Mouse (Mus musculus) R1 (cell line): ENCODE results near the gene Prom2.

Experiments
- DNase-seq: peaks from one replicate; pipeline ENCODE4 v3.0.0-alpha.2; 2018; ENCODE audit warnings: low read depth, low spot score

Gene Prom2

GRCm38 (mm10) chr2:127523950-127524729 lies 17.1 kb downstream of the Prom2 start:
- no peak for DNase-seq

- peak; percentile 90 for DNase-seq
Observed at GRCm38 (mm10) chr2:127522006-127522441, 19.2 kb downstream of the Prom2 start, which contains the start of gene Kcnip3. Gene Kcnip3, minus strand, starts transcription at chr2:127522094.

- peak; percentile 58 for DNase-seq
Observed at GRCm38 (mm10) chr2:127521172-127522005, 19.9 kb downstream of the Prom2 start.

GRCm38 (mm10) chr2:127520123-127520522 lies 21.1 kb downstream of the Prom2 start:
- DNase-seq = no peak

GRCm38 (mm10) chr2:127519308-127519707 lies 22.0 kb downstream of the Prom2 start:
- no peak for DNase-seq

- no peak for DNase-seq
Observed at GRCm38 (mm10) chr2:127518831-127519230, 22.4 kb downstream of the Prom2 start.

GRCm38 (mm10) chr2:127518273-127518672 lies 23.0 kb downstream of the Prom2 start:
- DNase-seq = no peak

- DNase-seq = no peak
Observed at GRCm38 (mm10) chr2:127517081-127517480, 24.2 kb downstream of the Prom2 start.

GRCm38 (mm10) chr2:127514380-127515124 lies 26.7 kb downstream of the Prom2 start:
- DNase-seq = no peak

GRCm38 (mm10) chr2:127513244-127513643 lies 28.0 kb downstream of the Prom2 start:
- DNase-seq = no peak

GRCm38 (mm10) chr2:127511426-127511825 lies 29.8 kb downstream of the Prom2 start:
- no peak for DNase-seq

- DNase-seq = no peak
Observed at GRCm38 (mm10) chr2:127507967-127508660, 33.2 kb downstream of the Prom2 start.

GRCm38 (mm10) chr2:127507077-127507774 lies 34.0 kb downstream of the Prom2 start:
- peak; percentile 80 for DNase-seq

- no peak for DNase-seq
Observed at GRCm38 (mm10) chr2:127506131-127506632, 35.1 kb downstream of the Prom2 start.

- no peak for DNase-seq
Observed at GRCm38 (mm10) chr2:127505196-127505595, 36.1 kb downstream of the Prom2 start.

GRCm38 (mm10) chr2:127503751-127504549 lies 37.3 kb downstream of the Prom2 start:
- DNase-seq = no peak

GRCm38 (mm10) chr2:127501061-127501460 lies 40.2 kb downstream of the Prom2 start:
- peak; percentile 75 for DNase-seq

- DNase-seq = no peak
Observed at GRCm38 (mm10) chr2:127498750-127499149, 42.5 kb downstream of the Prom2 start.

GRCm38 (mm10) chr2:127496321-127496720 lies 44.9 kb downstream of the Prom2 start:
- DNase-seq = no peak
